Mouse (Mus musculus) Muller cell, postnatal 12 days (primary cell): Measurements from ENCODE around the gene Slc22a17.
A peak's percentile ranks its signal among the peaks of the same experiment; 100 is the strongest.
"Not testable (repeated sequence)": the region's sequence is repeated elsewhere in the genome, so short reads cannot be mapped to it uniquely, and the experiment has no call there.

Experiments used
- DNase-seq: peaks from one replicate; pipeline ENCODE4 v3.0.0-alpha.2; 2015; ENCODE audit errors: inconsistent ontology term

Slc22a17 gene

GRCm38 (mm10) chr14:54912886-54913285 is at the start of gene Slc22a17:
Gene Slc22a17 (minus strand): TSS chr14:54913132.
- DNase-seq = peak; percentile 75

- no peak for DNase-seq
Observed at GRCm38 (mm10) chr14:54962714-54963113, 49.8 kb upstream of the Slc22a17 start.

- no peak for DNase-seq
Observed at GRCm38 (mm10) chr14:54961487-54961886, 48.6 kb upstream of the Slc22a17 start.

- no peak for DNase-seq
Observed at GRCm38 (mm10) chr14:54960769-54961168, 47.8 kb upstream of the Slc22a17 start.

GRCm38 (mm10) chr14:54959853-54960613 is 47.1 kb upstream of the Slc22a17 start:
- not testable (repeated sequence) for DNase-seq

GRCm38 (mm10) chr14:54959197-54959596 is 46.3 kb upstream of the Slc22a17 start:
- DNase-seq = no peak

- no peak for DNase-seq
Observed at GRCm38 (mm10) chr14:54958503-54958902, 45.6 kb upstream of the Slc22a17 start.

- DNase-seq = no peak
Observed at GRCm38 (mm10) chr14:54956533-54956932, 43.6 kb upstream of the Slc22a17 start.

- no peak for DNase-seq
Observed at GRCm38 (mm10) chr14:54955481-54955880, 42.5 kb upstream of the Slc22a17 start.

GRCm38 (mm10) chr14:54954474-54954873 is 41.5 kb upstream of the Slc22a17 start:
- no peak for DNase-seq

GRCm38 (mm10) chr14:54953664-54954206 is 40.8 kb upstream of the Slc22a17 start:
- DNase-seq = no peak

- no peak for DNase-seq
Observed at GRCm38 (mm10) chr14:54951587-54951986, 38.7 kb upstream of the Slc22a17 start.

GRCm38 (mm10) chr14:54950493-54950892 is 37.6 kb upstream of the Slc22a17 start:
- DNase-seq = no peak

- no peak for DNase-seq
Observed at GRCm38 (mm10) chr14:54948781-54949180, 35.8 kb upstream of the Slc22a17 start.

GRCm38 (mm10) chr14:54947008-54947407 is 34.1 kb upstream of the Slc22a17 start:
- DNase-seq = not testable (repeated sequence)

- no peak for DNase-seq
Observed at GRCm38 (mm10) chr14:54945975-54946704, 33.2 kb upstream of the Slc22a17 start.

GRCm38 (mm10) chr14:54944939-54945338 is 32.0 kb upstream of the Slc22a17 start:
- no peak for DNase-seq

- no peak for DNase-seq
Observed at GRCm38 (mm10) chr14:54943971-54944370, 31.0 kb upstream of the Slc22a17 start.

GRCm38 (mm10) chr14:54942479-54942878 is 29.5 kb upstream of the Slc22a17 start:
- no peak for DNase-seq

GRCm38 (mm10) chr14:54941024-54941978 is 28.4 kb upstream of the Slc22a17 start:
- DNase-seq = no peak

GRCm38 (mm10) chr14:54940176-54940530 is 27.2 kb upstream of the Slc22a17 start:
- no peak for DNase-seq
